Mouse (Mus musculus): ENCODE measurements at regions not wholly inside any gene's neighbourhood (a gene's known extent, or its start where the extent isn't known, plus 50 kb on each side); places are given as distances from the start of the nearest gene placed in this dataset.

DNA sequence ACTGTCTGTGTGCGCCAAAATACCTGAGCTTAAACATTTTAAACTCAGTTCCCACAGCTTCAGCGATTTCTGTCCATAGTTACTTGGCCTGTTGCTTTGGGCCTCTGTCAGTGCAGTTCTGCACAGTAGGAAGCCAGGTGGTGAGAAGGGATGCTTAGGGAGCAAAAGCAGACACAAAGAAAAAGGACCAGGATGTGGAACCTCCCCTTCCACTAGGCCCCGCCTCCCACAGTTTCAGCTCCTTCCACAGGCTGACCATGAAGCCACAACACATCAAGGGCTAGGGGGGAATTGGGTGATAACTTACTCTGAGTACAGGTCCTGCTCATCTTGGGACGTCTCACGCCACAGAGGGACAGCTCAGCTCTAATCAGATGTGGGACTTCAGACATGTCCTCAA lies 263.5 kb upstream of the Sdk2 start:
- Histone ChIP-seq H3K4me1 (ENCODE audit: control insufficient read depth, insufficient read depth, low read length) (no peaks in the 10 kb centered on the region), H3K36me3 (ENCODE audit: control insufficient read depth, insufficient read depth, low read length) (no peaks in the 10 kb centered on the region), H3K9ac (ENCODE audit: low read length) (no peak overlapping the region), H3K27me3 (ENCODE audit: control insufficient read depth, insufficient read depth, low read length) (no peaks in the 10 kb centered on the region), H3K27ac (ENCODE audit: low read length) (no peak overlapping the region), H3K9me3 (replicated peaks; ENCODE audit: control insufficient read depth, low read length) (no peaks in the 10 kb centered on the region), H3K4me3 (replicated peaks; ENCODE audit: low read length) (no peak overlapping the region), H3K4me2 (ENCODE audit: low read depth, low read length) (no peak overlapping the region)
- no peak for ATAC-seq (ENCODE audit: insufficient read depth, low FRiP score)
- 92% methylated on average over 5 of the region's 5 CpGs for WGBS

DNA sequence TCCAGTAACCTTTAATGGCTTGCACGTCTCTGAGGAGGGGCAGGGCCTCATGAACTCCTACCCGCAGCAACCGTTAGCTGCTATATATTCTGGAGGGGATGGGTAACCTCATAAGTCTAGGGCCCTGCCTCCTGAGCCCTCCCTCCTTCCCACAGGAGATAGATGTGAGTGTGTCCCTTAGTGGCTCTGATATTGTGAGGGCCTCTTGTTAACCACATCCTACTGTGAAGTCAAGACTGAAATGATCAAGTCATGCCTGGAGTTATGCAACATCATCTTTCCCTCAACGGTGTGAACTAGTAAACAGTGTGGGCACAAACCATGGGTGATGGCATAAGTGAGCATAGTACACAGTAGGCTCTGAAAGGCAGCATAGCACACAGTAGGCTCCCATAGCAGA lies 255.8 kb upstream of the Sdk2 start:
- H3K36me3 ChIP-seq (ENCODE audit: control insufficient read depth, insufficient read depth, low read length), result no peaks in the 10 kb centered on the region
- no peaks in the 10 kb centered on the region for H3K9me3 ChIP-seq (replicated peaks; ENCODE audit: control insufficient read depth, low read length)
- no peak overlapping the region for H3K4me3 ChIP-seq (replicated peaks; ENCODE audit: low read length)
- no peak overlapping the region for H3K9ac ChIP-seq (ENCODE audit: low read length)
- no peaks in the 10 kb centered on the region for H3K27me3 ChIP-seq (ENCODE audit: control insufficient read depth, insufficient read depth, low read length)
- no peaks in the 10 kb centered on the region for H3K4me1 ChIP-seq (ENCODE audit: control insufficient read depth, insufficient read depth, low read length)
- H3K27ac ChIP-seq (ENCODE audit: low read length), result no peak overlapping the region
- no peak for ATAC-seq (ENCODE audit: insufficient read depth, low FRiP score)
- H3K4me2 ChIP-seq (ENCODE audit: low read depth, low read length), result no peak overlapping the region
- 73% methylated on average over 4 of the region's 4 CpGs for WGBS

DNA sequence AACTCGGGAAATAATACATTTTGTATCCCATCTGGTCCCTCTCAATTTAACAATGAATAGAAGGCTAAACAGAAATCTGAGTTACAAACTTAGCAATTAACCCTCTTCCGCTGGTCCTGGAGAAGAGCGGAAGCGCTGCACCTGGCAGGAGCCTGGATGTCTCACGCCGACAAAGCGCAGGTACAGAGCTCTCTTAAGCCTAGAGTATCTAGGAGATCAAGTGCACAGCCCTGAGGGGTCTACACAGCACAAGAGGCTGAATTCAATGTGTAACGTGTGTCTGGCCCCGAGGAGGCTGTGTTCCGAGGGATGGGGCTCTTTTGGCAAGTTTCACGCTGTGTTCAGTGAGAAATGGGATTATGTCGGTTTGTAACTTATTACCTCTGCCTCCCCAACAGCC lies 255.1 kb upstream of the Sdk2 start:
- H3K36me3 ChIP-seq (ENCODE audit: control insufficient read depth, insufficient read depth, low read length), result no peaks in the 10 kb centered on the region
- H3K27me3 ChIP-seq (ENCODE audit: control insufficient read depth, insufficient read depth, low read length), result no peaks in the 10 kb centered on the region
- no peaks in the 10 kb centered on the region for H3K4me1 ChIP-seq (ENCODE audit: control insufficient read depth, insufficient read depth, low read length)
- no peak overlapping the region for H3K9ac ChIP-seq (ENCODE audit: low read length)
- no peaks in the 10 kb centered on the region for H3K9me3 ChIP-seq (replicated peaks; ENCODE audit: control insufficient read depth, low read length)
- no peak for ATAC-seq (ENCODE audit: insufficient read depth, low FRiP score)
- no peak overlapping the region for H3K4me2 ChIP-seq (ENCODE audit: low read depth, low read length)
- H3K4me3 ChIP-seq (replicated peaks; ENCODE audit: low read length), result no peak overlapping the region
- 62% methylated on average over 12 of the region's 12 CpGs for WGBS
- no peak overlapping the region for H3K27ac ChIP-seq (ENCODE audit: low read length)

DNA sequence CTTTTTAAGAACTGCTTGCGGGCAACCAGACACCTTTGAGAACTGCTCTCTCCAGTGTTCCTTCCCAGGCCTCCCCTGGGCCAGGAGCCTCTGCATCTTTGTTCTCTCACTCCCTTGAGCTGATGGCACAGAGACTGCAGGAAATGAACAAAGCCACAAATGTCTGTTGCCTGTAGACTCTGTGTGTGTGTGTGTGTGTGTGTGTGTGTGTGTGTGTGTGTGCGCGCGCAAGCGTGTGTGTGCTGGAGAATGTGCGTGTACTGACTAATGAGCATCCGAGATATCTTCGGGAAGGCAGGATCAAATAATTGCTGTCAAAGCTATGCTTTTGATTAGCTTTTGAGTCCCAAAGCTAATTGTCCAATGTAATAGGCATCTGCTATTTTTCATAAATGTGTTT lies 254.7 kb upstream of the Sdk2 start:
- H3K36me3 ChIP-seq (ENCODE audit: control insufficient read depth, insufficient read depth, low read length), result no peaks in the 10 kb centered on the region
- ATAC-seq (ENCODE audit: insufficient read depth, low FRiP score), result no peak
- H3K9ac ChIP-seq (ENCODE audit: low read length), result no peak overlapping the region
- H3K27ac ChIP-seq (ENCODE audit: low read length), result no peak overlapping the region
- H3K9me3 ChIP-seq (replicated peaks; ENCODE audit: control insufficient read depth, low read length), result no peaks in the 10 kb centered on the region
- no peak overlapping the region for H3K4me3 ChIP-seq (replicated peaks; ENCODE audit: low read length)
- H3K4me2 ChIP-seq (ENCODE audit: low read depth, low read length), result no peak overlapping the region
- no peaks in the 10 kb centered on the region for H3K4me1 ChIP-seq (ENCODE audit: control insufficient read depth, insufficient read depth, low read length)
- WGBS, result 77% methylated on average over 8 of the region's 8 CpGs
- no peaks in the 10 kb centered on the region for H3K27me3 ChIP-seq (ENCODE audit: control insufficient read depth, insufficient read depth, low read length)

DNA sequence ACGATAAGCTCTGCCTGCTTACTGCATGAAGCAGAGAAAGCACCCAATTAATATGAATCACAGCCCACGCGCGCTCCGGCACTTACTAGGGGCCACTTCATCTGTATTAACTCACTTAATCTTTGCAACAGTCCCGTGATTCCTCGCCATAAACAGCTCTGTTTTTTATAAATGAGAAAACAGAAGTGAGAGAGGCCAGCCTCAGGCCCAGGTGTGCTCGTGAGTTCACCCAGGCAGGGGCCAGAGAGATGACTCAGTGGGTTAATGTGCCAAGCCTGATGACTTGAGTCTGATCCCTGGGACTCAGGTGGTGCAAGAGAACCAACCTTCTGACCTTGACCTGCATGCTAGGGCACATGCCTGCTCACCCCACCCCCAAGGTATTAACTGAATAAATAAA lies 248.4 kb upstream of the Sdk2 start:
- 72% methylated on average over 8 of the region's 8 CpGs for WGBS
- Histone ChIP-seq H3K9ac (ENCODE audit: low read length) (no peak overlapping the region), H3K27ac (ENCODE audit: low read length) (no peak overlapping the region), H3K4me3 (replicated peaks; ENCODE audit: low read length) (no peak overlapping the region), H3K4me2 (ENCODE audit: low read depth, low read length) (no peak overlapping the region), H3K27me3 (ENCODE audit: control insufficient read depth, insufficient read depth, low read length) (no peaks in the 10 kb centered on the region), H3K4me1 (ENCODE audit: control insufficient read depth, insufficient read depth, low read length) (no peaks in the 10 kb centered on the region), H3K9me3 (replicated peaks; ENCODE audit: control insufficient read depth, low read length) (no peaks in the 10 kb centered on the region), H3K36me3 (ENCODE audit: control insufficient read depth, insufficient read depth, low read length) (no peaks in the 10 kb centered on the region)
- ATAC-seq (ENCODE audit: insufficient read depth, low FRiP score), result no peak

DNA sequence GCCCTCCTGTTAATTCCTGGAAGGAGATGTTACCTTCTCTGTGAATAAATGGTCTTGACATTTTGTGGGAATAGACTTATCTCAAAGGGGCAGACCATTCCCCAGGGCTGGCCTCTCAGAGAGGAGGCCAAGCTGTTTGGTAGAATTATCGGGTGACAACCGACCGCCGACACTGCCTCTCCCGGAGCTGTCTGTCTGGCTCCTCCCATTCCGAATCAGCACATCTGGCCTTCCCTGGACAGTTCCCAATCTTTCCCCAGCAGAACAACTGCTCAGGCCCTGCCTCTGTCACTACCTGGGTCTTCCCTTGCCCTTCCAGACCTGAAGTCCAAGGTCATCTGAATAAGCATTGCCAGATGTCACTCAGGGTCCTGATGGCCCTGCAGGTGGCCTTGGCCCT lies 246.8 kb upstream of the Sdk2 start:
- no peaks in the 10 kb centered on the region for H3K4me1 ChIP-seq (ENCODE audit: control insufficient read depth, insufficient read depth, low read length)
- no peaks in the 10 kb centered on the region for H3K36me3 ChIP-seq (ENCODE audit: control insufficient read depth, insufficient read depth, low read length)
- WGBS, result 26% methylated on average over 6 of the region's 6 CpGs
- H3K4me3 ChIP-seq (replicated peaks; ENCODE audit: low read length), result no peak overlapping the region
- ATAC-seq (ENCODE audit: insufficient read depth, low FRiP score), result no peak
- no peak overlapping the region for H3K27ac ChIP-seq (ENCODE audit: low read length)
- no peaks in the 10 kb centered on the region for H3K9me3 ChIP-seq (replicated peaks; ENCODE audit: control insufficient read depth, low read length)
- H3K27me3 ChIP-seq (ENCODE audit: control insufficient read depth, insufficient read depth, low read length), result no peaks in the 10 kb centered on the region
- no peak overlapping the region for H3K9ac ChIP-seq (ENCODE audit: low read length)
- H3K4me2 ChIP-seq (ENCODE audit: low read depth, low read length), result no peak overlapping the region

DNA sequence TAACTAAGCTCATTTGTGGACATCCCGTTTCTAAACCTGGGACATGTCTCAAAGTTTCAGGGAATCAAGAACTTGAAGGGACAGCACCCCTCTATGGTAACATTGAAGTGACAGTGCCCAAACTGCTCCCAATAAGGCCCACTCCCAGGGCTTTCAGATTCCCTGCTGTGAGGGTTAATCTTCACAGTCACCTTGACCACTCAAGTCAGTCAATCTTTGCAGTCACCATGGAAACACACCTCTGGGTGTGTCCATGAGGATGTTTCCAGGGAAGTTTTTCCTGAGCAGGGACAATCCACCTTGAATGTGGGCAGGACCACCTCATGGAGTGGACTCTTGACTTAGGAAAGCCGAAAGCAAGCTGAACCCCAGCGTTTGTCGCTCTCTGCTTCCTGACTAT lies 244.8 kb upstream of the Sdk2 start:
- H3K27me3 ChIP-seq (ENCODE audit: control insufficient read depth, insufficient read depth, low read length), result no peaks in the 10 kb centered on the region
- no peaks in the 10 kb centered on the region for H3K4me1 ChIP-seq (ENCODE audit: control insufficient read depth, insufficient read depth, low read length)
- ATAC-seq (ENCODE audit: insufficient read depth, low FRiP score), result no peak
- no peak overlapping the region for H3K4me3 ChIP-seq (replicated peaks; ENCODE audit: low read length)
- 65% methylated on average over 4 of the region's 4 CpGs for WGBS
- H3K9ac ChIP-seq (ENCODE audit: low read length), result no peak overlapping the region
- H3K36me3 ChIP-seq (ENCODE audit: control insufficient read depth, insufficient read depth, low read length), result no peaks in the 10 kb centered on the region
- no peaks in the 10 kb centered on the region for H3K9me3 ChIP-seq (replicated peaks; ENCODE audit: control insufficient read depth, low read length)
- H3K4me2 ChIP-seq (ENCODE audit: low read depth, low read length), result no peak overlapping the region
- H3K27ac ChIP-seq (ENCODE audit: low read length), result no peak overlapping the region

DNA sequence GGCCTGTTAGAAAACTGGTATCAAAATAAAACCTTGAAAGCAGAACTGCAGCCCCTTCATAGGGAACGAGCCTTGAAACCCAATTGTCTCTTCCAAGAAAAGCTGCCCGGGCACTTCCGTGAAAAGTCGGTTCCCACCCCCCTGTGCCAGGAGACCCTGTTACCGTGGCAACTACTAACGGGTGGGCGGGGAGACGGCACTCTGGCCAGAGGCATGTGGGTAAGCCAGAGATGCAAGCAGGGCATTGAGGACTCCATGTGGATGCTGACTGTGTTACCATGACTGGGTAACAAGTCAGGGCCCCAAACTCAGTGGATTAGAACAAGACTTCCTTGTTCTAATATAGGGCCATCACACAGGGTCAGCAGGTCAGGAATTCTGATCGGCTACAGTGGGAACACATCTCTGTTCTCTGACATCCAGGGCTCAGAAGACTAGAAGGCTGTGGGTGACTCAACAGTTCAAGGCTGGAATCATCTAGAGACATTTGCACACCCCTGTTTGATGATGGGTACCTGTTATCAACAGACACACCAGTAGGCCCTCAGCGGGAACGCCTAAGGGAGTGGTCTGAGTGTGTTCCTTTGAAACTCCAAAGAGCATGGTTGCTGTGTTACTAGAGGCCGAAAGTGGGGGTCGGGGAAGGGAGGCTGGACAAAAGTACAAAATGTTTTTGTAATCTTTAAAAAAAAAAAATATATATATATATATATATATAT lies 236.9 kb upstream of the Sdk2 start:
- Histone ChIP-seq H3K27me3 (ENCODE audit: control insufficient read depth, insufficient read depth, low read length) (no peaks in the 10 kb centered on the region), H3K4me1 (ENCODE audit: control insufficient read depth, insufficient read depth, low read length) (no peaks in the 10 kb centered on the region), H3K9ac (ENCODE audit: low read length) (no peak overlapping the region), H3K9me3 (replicated peaks; ENCODE audit: control insufficient read depth, low read length) (no peaks in the 10 kb centered on the region), H3K36me3 (ENCODE audit: control insufficient read depth, insufficient read depth, low read length) (no peaks in the 10 kb centered on the region), H3K4me3 (replicated peaks; ENCODE audit: low read length) (no peak overlapping the region), H3K27ac (ENCODE audit: low read length) (no peak overlapping the region), H3K4me2 (ENCODE audit: low read depth, low read length) (no peak overlapping the region)
- 60% methylated on average over 13 of the region's 13 CpGs for WGBS
- ATAC-seq (ENCODE audit: insufficient read depth, low FRiP score), result no peak

DNA sequence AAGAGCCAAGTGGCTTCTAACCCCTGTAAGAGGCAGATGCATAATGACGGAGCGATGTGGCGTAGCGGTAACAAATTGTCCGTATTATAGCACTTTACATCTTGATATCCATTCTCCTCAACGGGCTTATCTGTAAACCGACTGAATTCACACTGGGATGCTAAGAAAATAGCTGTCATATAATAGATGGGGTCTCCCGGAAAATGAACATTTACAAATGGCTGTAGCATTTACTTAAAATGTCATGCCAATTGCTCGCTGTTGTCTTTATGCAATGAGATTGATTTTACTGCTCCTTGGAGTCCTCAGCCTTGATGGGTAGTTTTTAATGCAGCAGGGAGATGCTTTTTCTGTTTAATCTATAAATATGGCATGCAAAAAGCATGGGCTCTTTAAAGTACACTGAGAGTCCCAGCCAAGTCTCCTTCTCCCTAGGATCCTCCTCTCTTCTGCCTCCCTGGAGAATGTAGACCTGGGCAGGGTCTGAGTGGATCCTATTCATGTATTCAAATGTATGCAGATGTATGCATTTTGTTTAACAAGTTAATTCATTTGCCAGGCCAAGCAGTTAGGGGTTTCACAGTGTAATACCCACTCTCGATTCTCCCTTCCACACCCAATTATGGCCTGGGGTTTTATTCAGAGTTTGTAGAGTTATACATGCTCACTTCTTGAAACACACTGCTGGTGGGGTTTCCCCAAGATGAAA lies 233.9 kb upstream of the Sdk2 start:
- Histone ChIP-seq H3K4me1 (ENCODE audit: control insufficient read depth, insufficient read depth, low read length) (no peaks in the 10 kb centered on the region), H3K27ac (ENCODE audit: low read length) (no peak overlapping the region), H3K4me3 (replicated peaks; ENCODE audit: low read length) (no peak overlapping the region), H3K36me3 (ENCODE audit: control insufficient read depth, insufficient read depth, low read length) (no peaks in the 10 kb centered on the region), H3K27me3 (ENCODE audit: control insufficient read depth, insufficient read depth, low read length) (no peaks in the 10 kb centered on the region), H3K9ac (ENCODE audit: low read length) (no peak overlapping the region), H3K9me3 (replicated peaks; ENCODE audit: control insufficient read depth, low read length) (no peaks in the 10 kb centered on the region), H3K4me2 (ENCODE audit: low read depth, low read length) (no peak overlapping the region)
- no peak for ATAC-seq (ENCODE audit: insufficient read depth, low FRiP score)
- WGBS, result 76% methylated on average over 10 of the region's 10 CpGs

All from stomach, embryonic 16.5 days (tissue).